Mouse (Mus musculus) CH12.LX (cell line): ENCODE data around the gene Klhdc10. TPM values are rescaled to one million over a fixed set of nuclear protein-coding genes. Genes with fewer than 3 reads are reported as not detected.

Source experiments
- DNase-seq: peaks from one replicate; pipeline ENCODE4 v3.0.0-alpha.2; 2013; ENCODE audit errors: extremely low read depth
- H3K27ac ChIP-seq: 2 replicates; pipeline ENCODE4 v1.5.1; 2012; ENCODE audit warnings: low read depth, mild to moderate bottlenecking, control low read depth, moderate library complexity; ENCODE audit not compliant: insufficient read depth
- H3K27me3 ChIP-seq: replicated peaks from 2 replicates; pipeline ENCODE3; 2012; ENCODE audit warnings: inconsistent platforms
- H3K36me3 ChIP-seq, 2 experiments: replicated peaks in 1 of 2; 2 replicates each; pipeline versions ENCODE3 to v1.6.1; 2012; ENCODE audit warnings: inconsistent platforms in 1 of 2, low read length in 1 of 2, mild to moderate bottlenecking in 1 of 2, mixed read lengths in 1 of 2, moderate library complexity in 1 of 2; ENCODE audit not compliant: control insufficient read depth in 1 of 2, insufficient read depth in 1 of 2
- H3K4me1 ChIP-seq, 2 experiments: 2 replicates each; pipeline ENCODE4 v1.6.1; 2012; ENCODE audit warnings: inconsistent platforms in 1 of 2, moderate library complexity in 1 of 2; ENCODE audit not compliant: insufficient read depth in 2 of 2, control insufficient read depth in 1 of 2
- H3K4me2 ChIP-seq: 2 replicates; pipeline ENCODE4 v1.6.1; 2012; ENCODE audit warnings: low read depth, mild to moderate bottlenecking, control low read depth; ENCODE audit not compliant: poor library complexity, insufficient read depth, severe bottlenecking
- H3K4me3 ChIP-seq, 3 experiments: fragments of 150-350 bp in 1 of 3; sonication (generic) in 1 of 3; replicated peaks in 1 of 3; 2 replicates each; pipeline versions ENCODE3 to v1.5.1; 2011 to 2012; ENCODE audit warnings: low read depth in 2 of 3, low read length in 2 of 3, mild to moderate bottlenecking in 2 of 3, moderate library complexity in 2 of 3, control low read depth in 1 of 3, improper control_type of control experiment in 1 of 3, inconsistent platforms in 1 of 3, mixed read lengths in 1 of 3; ENCODE audit not compliant: poor library complexity in 1 of 3
- H3K79me2 ChIP-seq: replicated peaks from 2 replicates; pipeline ENCODE4 v1.6.1; 2012; ENCODE audit warnings: mild to moderate bottlenecking, moderate library complexity; ENCODE audit not compliant: control insufficient read depth, poor library complexity, insufficient read depth, severe bottlenecking; ENCODE audit errors: extremely low read depth
- H3K9ac ChIP-seq: 2 replicates; pipeline ENCODE4 v1.6.1; 2012; ENCODE audit warnings: low read depth, mild to moderate bottlenecking, control low read depth, moderate library complexity; ENCODE audit not compliant: insufficient read depth
- H3K9me3 ChIP-seq: replicated peaks from 2 replicates; pipeline ENCODE3; 2012; ENCODE audit warnings: low read length, inconsistent platforms, mixed read lengths
- BHLHE40 ChIP-seq: IDR thresholded peaks from 2 replicates; pipeline ENCODE4 v1.6.1; 2011; ENCODE audit warnings: mild to moderate bottlenecking, low read depth, low read length, improper control_type of control experiment
- CHD1 ChIP-seq: IDR thresholded peaks from 2 replicates; pipeline ENCODE4 v1.6.1; 2012; ENCODE audit warnings: low read depth, low read length, improper control_type of control experiment, inconsistent platforms
- CHD2 ChIP-seq: IDR thresholded peaks from 2 replicates; pipeline ENCODE4 v1.6.1; 2011; ENCODE audit warnings: low read length, improper control_type of control experiment
- CTCF ChIP-seq, 2 experiments: IDR thresholded peaks in 1 of 2; conservative IDR thresholded peaks in 1 of 2; 2 replicates each; pipeline ENCODE4 v1.5.1; 2011 to 2012; ENCODE audit warnings: low read depth in 2 of 2, low read length in 2 of 2, improper control_type of control experiment in 1 of 2, inconsistent platforms in 1 of 2, mild to moderate bottlenecking in 1 of 2, moderate library complexity in 1 of 2
- EP300 ChIP-seq: IDR thresholded peaks from 2 replicates; pipeline ENCODE4 v1.6.1; 2011; ENCODE audit warnings: low read length, improper control_type of control experiment
- ETS1 ChIP-seq: conservative IDR thresholded peaks from 2 replicates; pipeline ENCODE4 v1.6.1; 2012; ENCODE audit warnings: low read depth, mild to moderate bottlenecking, inconsistent platforms, low read length, improper control_type of control experiment, moderate library complexity
- GABPA ChIP-seq: IDR thresholded peaks from 2 replicates; pipeline ENCODE4 v1.6.1; 2012; ENCODE audit warnings: low read depth, low read length, improper control_type of control experiment, inconsistent platforms; ENCODE audit not compliant: insufficient replicate concordance
- HCFC1 ChIP-seq: IDR thresholded peaks from 2 replicates; pipeline ENCODE4 v1.6.1; 2012; ENCODE audit warnings: low read depth, mild to moderate bottlenecking, inconsistent platforms, low read length, improper control_type of control experiment
- JUN ChIP-seq: IDR thresholded peaks from 2 replicates; pipeline ENCODE4 v1.6.1; 2011; ENCODE audit warnings: low read depth, mild to moderate bottlenecking, low read length, improper control_type of control experiment, moderate library complexity; ENCODE audit not compliant: insufficient read depth
- JUND ChIP-seq: conservative IDR thresholded peaks from 2 replicates; pipeline ENCODE4 v1.6.1; 2011; ENCODE audit warnings: low read depth, low read length, improper control_type of control experiment
- KAT2A ChIP-seq: IDR thresholded peaks from 2 replicates; pipeline ENCODE4 v1.6.1; 2012; ENCODE audit warnings: low read length, improper control_type of control experiment, inconsistent platforms; ENCODE audit not compliant: insufficient replicate concordance
- MAFK ChIP-seq: IDR thresholded peaks from 2 replicates; pipeline ENCODE4 v1.6.1; 2011; ENCODE audit warnings: low read length, improper control_type of control experiment; ENCODE audit not compliant: insufficient replicate concordance
- MAZ ChIP-seq: IDR thresholded peaks from 2 replicates; pipeline ENCODE4 v1.6.1; 2012; ENCODE audit warnings: low read depth, mild to moderate bottlenecking, inconsistent platforms, low read length, improper control_type of control experiment, moderate library complexity
- MEF2A ChIP-seq: IDR thresholded peaks from 2 replicates; pipeline ENCODE4 v1.6.1; 2014; ENCODE audit warnings: low read depth, mild to moderate bottlenecking, inconsistent platforms, low read length, improper control_type of control experiment, borderline replicate concordance
- MYC ChIP-seq: IDR thresholded peaks from 2 replicates; pipeline ENCODE4 v1.6.1; 2011; ENCODE audit warnings: low read depth, mild to moderate bottlenecking, improper control_type of control experiment, low read length
- PAX5 ChIP-seq: IDR thresholded peaks from 2 replicates; pipeline ENCODE4 v1.6.1; 2012; ENCODE audit warnings: low read length, inconsistent platforms, mixed read lengths
- POLR2AphosphoS2 ChIP-seq: IDR thresholded peaks from 2 replicates; pipeline ENCODE4 v1.6.1; 2011; ENCODE audit warnings: low read depth, low read length, improper control_type of control experiment
- RAD21 ChIP-seq: IDR thresholded peaks from 2 replicates; pipeline ENCODE4 v1.6.1; 2011; ENCODE audit warnings: low read depth, mild to moderate bottlenecking, low read length, improper control_type of control experiment, moderate library complexity
- RCOR1 ChIP-seq: conservative IDR thresholded peaks from 2 replicates; pipeline ENCODE4 v1.6.1; 2012; ENCODE audit warnings: low read depth, mild to moderate bottlenecking, inconsistent platforms, low read length, improper control_type of control experiment
- USF1 ChIP-seq: IDR thresholded peaks from 2 replicates; pipeline ENCODE4 v1.6.1; 2014; ENCODE audit warnings: low read depth, mild to moderate bottlenecking, inconsistent platforms, low read length, improper control_type of control experiment
- USF2 ChIP-seq: conservative IDR thresholded peaks from 2 replicates; pipeline ENCODE4 v1.6.1; 2011; ENCODE audit warnings: low read depth, low read length, improper control_type of control experiment
- ZKSCAN1 ChIP-seq: IDR thresholded peaks from 2 replicates; pipeline ENCODE4 v1.6.1; 2012; ENCODE audit warnings: low read depth, inconsistent platforms, low read length, improper control_type of control experiment, borderline replicate concordance
- dilution Hi-C: fragments of 300-500 bp; cut with MboI; formaldehyde crosslinking; loops from 2 replicates; pipeline ENCODE4 v1.14.3; 2020; ENCODE audit warnings: low sequenced_read_pairs; ENCODE audit not compliant: extremely low pct_unique_long_range_greater_than_20kb, extremely low pct_ligation_motif_present
- in situ Hi-C: fragments of 300-500 bp; cut with MboI; formaldehyde crosslinking; loops from 3 replicates; pipeline ENCODE4 v1.14.3; 2019; ENCODE audit warnings: low sequenced_read_pairs, low pct_ligation_motif_present, low pct_unique_long_range_greater_than_20kb, mixed read lengths
- polyA plus RNA-seq: library from polyadenylated mRNA; unstranded; fragments of >175 nt; gene quantifications from 2 replicates; pipeline ENCODE4 v1.2.1, GENCODE M21; 2012; ENCODE audit warnings: low read depth; ENCODE audit not compliant: insufficient read length
- total RNA-seq, 2 experiments: library from RNA; depleted of rRNA; stranded (reverse); fragments of 300-350 nt in 1 of 2; fragments of >200 nt in 1 of 2; gene quantifications; 2 replicates each; pipeline ENCODE4 v1.2.3; 2012 to 2014

The Klhdc10 gene
- total and polyA plus RNA-seq, 3 experiments = 22.1 to 30.6 (median 29.6) TPM

GRCm38 (mm10) chr6:30436476-30436875 lies 34.8 kb downstream of the Klhdc10 start:
- no peak overlapping the region for H3K4me3 ChIP-seq
- no peak overlapping the region for H3K27ac ChIP-seq
- DNase-seq = no peak
- H3K4me1 ChIP-seq = no peaks in the 10 kb centered on the region
- dilution Hi-C loops = no loop called here
- H3K79me2 ChIP-seq = no peaks in the 10 kb centered on the region
- no peak for TF ChIP-seq KAT2A
- no peak for TF ChIP-seq MAFK
- no peak for TF ChIP-seq ETS1
- TF ChIP-seq JUN = no peak
- TF ChIP-seq USF2 = no peak
- TF ChIP-seq CHD2 = no peak
- TF ChIP-seq POLR2AphosphoS2 = no peak
- TF ChIP-seq HCFC1 = no peak
- no peak for TF ChIP-seq PAX5
- no peak for TF ChIP-seq CHD1
- no peak for TF ChIP-seq EP300
- TF ChIP-seq RAD21 = no peak
- TF ChIP-seq JUND = no peak
- TF ChIP-seq USF1 = no peak
- no peak for TF ChIP-seq BHLHE40
- no peak for TF ChIP-seq ZKSCAN1
- no peak for TF ChIP-seq GABPA
- TF ChIP-seq CTCF (conservative IDR thresholded peaks at IDR 0.05 in 1 of 2, IDR thresholded peaks at IDR 0.05 in 1 of 2; ENCODE audit: low read depth in 2 of 2, low read length in 2 of 2) = no peak
- in situ Hi-C loops = no loop called here
- peaks cover 4 to 30% of the 10 kb centered on the region in 2 experiments for H3K36me3 ChIP-seq
- no peaks in the 10 kb centered on the region for H3K9me3 ChIP-seq
- no peaks in the 10 kb centered on the region for H3K27me3 ChIP-seq
- H3K9ac ChIP-seq = no peak overlapping the region
- H3K4me2 ChIP-seq = no peak overlapping the region

GRCm38 (mm10) chr6:30437054-30437453 lies 35.4 kb downstream of the Klhdc10 start:
- TF ChIP-seq USF1 (no peak), MEF2A (no peak), MAZ (no peak), MYC (no peak), BHLHE40 (no peak), RCOR1 (no peak)
- Histone ChIP-seq H3K4me2 (no peak overlapping the region), H3K36me3 (peaks cover 8 to 35% of the 10 kb centered on the region in 2 experiments), H3K9me3 (no peaks in the 10 kb centered on the region), H3K27me3 (no peaks in the 10 kb centered on the region), H3K9ac (no peak overlapping the region), H3K79me2 (no peaks in the 10 kb centered on the region), H3K4me3 (no peak overlapping the region), H3K27ac (no peak overlapping the region), H3K4me1 (no peaks in the 10 kb centered on the region)
- dilution Hi-C loops = no loop called here
- DNase-seq = no peak
- in situ Hi-C loops = no loop called here
